Mouse (Mus musculus) thymus, postnatal 4 days (tissue): Measurements from ENCODE around the gene Olfr1310.
"Not testable (repeated sequence)": the region's sequence is repeated elsewhere in the genome, so short reads cannot be mapped to it uniquely, and the experiment has no call there.

Experiments
- DNase-seq: peaks from one replicate; pipeline ENCODE4 v3.0.0; 2021

Olfr1310 gene

GRCm38 (mm10) chr2:112012608-112013007 is at the start of gene Olfr1310:
TSS of gene Olfr1310 (minus strand) at chr2:112012708.
- DNase-seq: no peak

- DNase-seq: no peak
Observed at GRCm38 (mm10) chr2:112050138-112050537, 37.6 kb upstream of the Olfr1310 start, which contains the start of gene Olfr1312. TSS of gene Olfr1312 (minus strand) at chr2:112050238.

- not testable (repeated sequence) for DNase-seq
Observed at GRCm38 (mm10) chr2:112026971-112027370, 14.5 kb upstream of the Olfr1310 start.

- no peak for DNase-seq
Observed at GRCm38 (mm10) chr2:112024312-112024711, 11.8 kb upstream of the Olfr1310 start, which contains the start of gene Olfr1311. TSS of gene Olfr1311 (minus strand) at chr2:112024412.

GRCm38 (mm10) chr2:112014900-112015299 is 2.4 kb upstream of the Olfr1310 start:
- no peak for DNase-seq

GRCm38 (mm10) chr2:111990181-111990580 is 22.3 kb downstream of the Olfr1310 start, which contains the start of gene Olfr1309:
TSS of gene Olfr1309 (minus strand) at chr2:111990281.
- no peak for DNase-seq

GRCm38 (mm10) chr2:111964844-111965243 is 47.7 kb downstream of the Olfr1310 start, which contains the start of gene Olfr1308:
TSS of gene Olfr1308 (minus strand) at chr2:111964944.
- DNase-seq: no peak
